Mouse (Mus musculus): ENCODE measurements around the gene Il16. TPM values are rescaled to one million over a fixed set of nuclear protein-coding genes. Genes with fewer than 3 reads are reported as not detected.

The Il16 gene
- polyA plus RNA-seq, 1 experiment, result not detected

GRCm38 (mm10) chr7:83652498-83652897 lies 93.0 kb downstream of the Il16 start:
- Histone ChIP-seq H3K36me3 (ENCODE audit: control insufficient read depth, insufficient read depth, low read length, poor library complexity, severe bottlenecking) (no peaks in the 10 kb centered on the region), H3K9ac (ENCODE audit: low read depth, poor library complexity, severe bottlenecking) (no peak overlapping the region), H3K27me3 (ENCODE audit: control insufficient read depth, insufficient read depth, low read length, poor library complexity, severe bottlenecking) (no peaks in the 10 kb centered on the region), H3K27ac (ENCODE audit: insufficient read depth, low read length) (no peak overlapping the region), H3K9me3 (replicated peaks; ENCODE audit: control insufficient read depth, insufficient read depth, low read length, poor library complexity, severe bottlenecking) (0 out of 2 replicates have a peak, but pooled peaks cover 3% of the 10 kb centered on the region), H3K4me3 (ENCODE audit: low read depth, low read length) (no peak overlapping the region), H3K4me1 (ENCODE audit: control insufficient read depth, insufficient read depth, low read length) (no peaks in the 10 kb centered on the region)
- TF ChIP-seq EP300 (IDR thresholded peaks at IDR 0.05; ENCODE audit: insufficient read depth, low read depth, low read length), result no peak
- no peak for TF ChIP-seq CTCF (IDR thresholded peaks at IDR 0.05; ENCODE audit: low read depth, low read length)
- no peak for TF ChIP-seq POLR2A (IDR thresholded peaks at IDR 0.05; ENCODE audit: insufficient read depth, low read length)

- H3K4me1 ChIP-seq (ENCODE audit: control insufficient read depth, insufficient read depth, low read length), result no peaks in the 10 kb centered on the region
Measured at GRCm38 (mm10) chr7:83650638-83651037, 94.9 kb downstream of the Il16 start.

GRCm38 (mm10) chr7:83648807-83649206 lies 96.7 kb downstream of the Il16 start:
- H3K4me3 ChIP-seq (ENCODE audit: low read depth, low read length), result no peak overlapping the region
- no peak for TF ChIP-seq EP300 (IDR thresholded peaks at IDR 0.05; ENCODE audit: insufficient read depth, low read depth, low read length)
- TF ChIP-seq POLR2A (IDR thresholded peaks at IDR 0.05; ENCODE audit: insufficient read depth, low read length), result no peak
- no peak for TF ChIP-seq CTCF (IDR thresholded peaks at IDR 0.05; ENCODE audit: low read depth, low read length)
- no peaks in the 10 kb centered on the region for H3K4me1 ChIP-seq (ENCODE audit: control insufficient read depth, insufficient read depth, low read length)
- no peaks in the 10 kb centered on the region for H3K9me3 ChIP-seq (replicated peaks; ENCODE audit: control insufficient read depth, insufficient read depth, low read length, poor library complexity, severe bottlenecking)
- H3K9ac ChIP-seq (ENCODE audit: low read depth, poor library complexity, severe bottlenecking), result no peak overlapping the region
- no peaks in the 10 kb centered on the region for H3K36me3 ChIP-seq (ENCODE audit: control insufficient read depth, insufficient read depth, low read length, poor library complexity, severe bottlenecking)
- H3K27me3 ChIP-seq (ENCODE audit: control insufficient read depth, insufficient read depth, low read length, poor library complexity, severe bottlenecking), result no peaks in the 10 kb centered on the region
- no peak overlapping the region for H3K27ac ChIP-seq (ENCODE audit: insufficient read depth, low read length)

More at GRCm38 (mm10) chr7:83650638-83651037, 94.9 kb downstream of the Il16 start:
- Histone ChIP-seq H3K36me3 (ENCODE audit: control insufficient read depth, insufficient read depth, low read length, poor library complexity, severe bottlenecking) (no peaks in the 10 kb centered on the region), H3K9me3 (replicated peaks; ENCODE audit: control insufficient read depth, insufficient read depth, low read length, poor library complexity, severe bottlenecking) (no peaks in the 10 kb centered on the region), H3K4me3 (ENCODE audit: low read depth, low read length) (no peak overlapping the region), H3K9ac (ENCODE audit: low read depth, poor library complexity, severe bottlenecking) (no peak overlapping the region), H3K27ac (ENCODE audit: insufficient read depth, low read length) (no peak overlapping the region), H3K27me3 (ENCODE audit: control insufficient read depth, insufficient read depth, low read length, poor library complexity, severe bottlenecking) (no peaks in the 10 kb centered on the region)
- no peak for TF ChIP-seq POLR2A (IDR thresholded peaks at IDR 0.05; ENCODE audit: insufficient read depth, low read length)
- no peak for TF ChIP-seq EP300 (IDR thresholded peaks at IDR 0.05; ENCODE audit: insufficient read depth, low read depth, low read length)
- no peak for TF ChIP-seq CTCF (IDR thresholded peaks at IDR 0.05; ENCODE audit: low read depth, low read length)

- Histone ChIP-seq H3K4me1 (ENCODE audit: control insufficient read depth, insufficient read depth, low read length) (peaks cover 2% of the 10 kb centered on the region), H3K27ac (ENCODE audit: insufficient read depth, low read length) (no peak overlapping the region), H3K9ac (ENCODE audit: low read depth, poor library complexity, severe bottlenecking) (no peak overlapping the region), H3K36me3 (ENCODE audit: control insufficient read depth, insufficient read depth, low read length, poor library complexity, severe bottlenecking) (peaks cover 4% of the 10 kb centered on the region; the same call in 1 of the 2 replicates), H3K4me3 (ENCODE audit: low read depth, low read length) (no peak overlapping the region), H3K9me3 (replicated peaks; ENCODE audit: control insufficient read depth, insufficient read depth, low read length, poor library complexity, severe bottlenecking) (no peaks in the 10 kb centered on the region), H3K27me3 (ENCODE audit: control insufficient read depth, insufficient read depth, low read length, poor library complexity, severe bottlenecking) (no peaks in the 10 kb centered on the region)
- TF ChIP-seq CTCF (IDR thresholded peaks at IDR 0.05; ENCODE audit: low read depth, low read length), result no peak
Measured at GRCm38 (mm10) chr7:83645476-83645875, 100.0 kb downstream of the Il16 start.

- no peak overlapping the region for H3K9ac ChIP-seq (ENCODE audit: low read depth, poor library complexity, severe bottlenecking)
- TF ChIP-seq POLR2A (IDR thresholded peaks at IDR 0.05; ENCODE audit: insufficient read depth, low read length), result no peak
- TF ChIP-seq EP300 (IDR thresholded peaks at IDR 0.05; ENCODE audit: insufficient read depth, low read depth, low read length), result no peak
- TF ChIP-seq CTCF (IDR thresholded peaks at IDR 0.05; ENCODE audit: low read depth, low read length), result no peak
- H3K4me3 ChIP-seq (ENCODE audit: low read depth, low read length), result no peak overlapping the region
Measured at GRCm38 (mm10) chr7:83644761-83645160, 100.8 kb downstream of the Il16 start.

GRCm38 (mm10) chr7:83643581-83643980 lies 101.9 kb downstream of the Il16 start:
- Histone ChIP-seq H3K9me3 (replicated peaks; ENCODE audit: control insufficient read depth, insufficient read depth, low read length, poor library complexity, severe bottlenecking) (no peaks in the 10 kb centered on the region), H3K27ac (ENCODE audit: insufficient read depth, low read length) (no peak overlapping the region), H3K36me3 (ENCODE audit: control insufficient read depth, insufficient read depth, low read length, poor library complexity, severe bottlenecking) (peaks cover 5% of the 10 kb centered on the region), H3K4me3 (ENCODE audit: low read depth, low read length) (no peak overlapping the region), H3K9ac (ENCODE audit: low read depth, poor library complexity, severe bottlenecking) (no peak overlapping the region), H3K27me3 (ENCODE audit: control insufficient read depth, insufficient read depth, low read length, poor library complexity, severe bottlenecking) (no peaks in the 10 kb centered on the region), H3K4me1 (ENCODE audit: control insufficient read depth, insufficient read depth, low read length) (peaks cover 2% of the 10 kb centered on the region)
- TF ChIP-seq POLR2A (IDR thresholded peaks at IDR 0.05; ENCODE audit: insufficient read depth, low read length), result no peak
- no peak for TF ChIP-seq CTCF (IDR thresholded peaks at IDR 0.05; ENCODE audit: low read depth, low read length)
- no peak for TF ChIP-seq EP300 (IDR thresholded peaks at IDR 0.05; ENCODE audit: insufficient read depth, low read depth, low read length)

More at GRCm38 (mm10) chr7:83644761-83645160, 100.8 kb downstream of the Il16 start:
- no peaks in the 10 kb centered on the region for H3K9me3 ChIP-seq (replicated peaks; ENCODE audit: control insufficient read depth, insufficient read depth, low read length, poor library complexity, severe bottlenecking)
- H3K4me1 ChIP-seq (ENCODE audit: control insufficient read depth, insufficient read depth, low read length), result peaks cover 2% of the 10 kb centered on the region
- no peak overlapping the region for H3K27ac ChIP-seq (ENCODE audit: insufficient read depth, low read length)
- peaks cover 5% of the 10 kb centered on the region; the same call in 1 of the 2 replicates for H3K36me3 ChIP-seq (ENCODE audit: control insufficient read depth, insufficient read depth, low read length, poor library complexity, severe bottlenecking)
- no peaks in the 10 kb centered on the region for H3K27me3 ChIP-seq (ENCODE audit: control insufficient read depth, insufficient read depth, low read length, poor library complexity, severe bottlenecking)
